Comparison of ENCODE assay signal across 9 mouse cellular contexts in the genomic region with DNA sequence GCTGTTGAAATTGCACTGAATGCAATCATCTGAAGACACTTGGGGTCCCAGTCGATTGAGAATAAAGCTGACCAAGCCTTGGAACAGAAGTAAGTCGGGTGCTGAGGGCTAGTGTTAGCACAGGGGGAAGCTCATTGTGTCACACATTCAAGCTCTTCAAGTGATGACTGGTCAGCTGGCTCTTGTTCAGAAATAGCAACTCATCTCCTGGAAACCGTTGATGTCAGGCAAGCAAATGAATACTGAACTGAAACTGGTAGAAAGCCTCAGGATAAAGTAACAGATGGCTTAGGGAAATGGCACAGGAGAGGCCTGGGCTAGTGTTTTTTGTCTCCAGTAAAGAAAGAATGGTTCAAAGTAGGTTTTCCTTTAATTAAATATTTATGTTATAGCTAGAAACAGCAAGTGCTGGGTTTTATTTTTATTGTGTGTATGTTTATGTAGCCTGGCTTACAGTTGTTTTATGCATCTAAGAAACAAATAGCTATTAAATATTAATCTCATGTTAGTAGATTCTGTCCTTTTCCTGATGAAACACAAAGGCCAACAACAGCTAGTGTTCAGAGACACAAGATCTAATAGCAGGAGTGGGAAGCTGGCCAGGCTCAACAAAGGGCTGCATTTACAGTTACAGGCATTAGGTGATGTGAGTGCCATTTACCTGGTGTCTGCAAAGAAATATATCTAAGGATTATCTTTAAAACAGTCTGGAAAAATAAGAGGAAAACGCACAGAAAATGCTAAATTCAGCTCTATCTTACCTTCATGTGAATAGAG. TPM values are rescaled to one million over a fixed set of nuclear protein-coding genes. Genes with fewer than 3 reads are reported as not detected.
A peak's percentile ranks its signal among the peaks of the same experiment; 100 is the strongest.
DNase-seq lines count a peak whose midpoint lies in the region; ATAC-seq and TF ChIP-seq lines count a peak whose summit lies in the region.
"Had no signal": no experiment of that assay in that cellular context is flagged by ENCODE, and none has a peak within 500 bp of the region (broad histone marks: within the 10 kb centered on the region; RNA-seq: fewer than 3 reads in every experiment).

No protein-coding gene starts in this region.

- no peak for TF ChIP-seq CTCF in cerebellum, adult 2 months (IDR thresholded peaks at IDR 0.05; ENCODE audit: borderline replicate concordance, insufficient read depth, low read depth, low read length)
- TF ChIP-seq CTCF in heart, postnatal 0 days (IDR thresholded peaks at IDR 0.05; ENCODE audit: low read depth) = no peak

- peak; percentile 5 for DNase-seq in lung, postnatal 10 days
- no peak for DNase-seq in lung, postnatal 4 days
- DNase-seq in cerebellum, adult 2 months = peak; percentile 57 to 87
- peak; percentile 76 for DNase-seq in heart, postnatal 0 days (ENCODE audit: low spot score)
- no peak for DNase-seq in T-cell, adult 2 months (ENCODE audit: low spot score)
- DNase-seq in kidney, postnatal 36 days = no peak

- H3K36me3 ChIP-seq in heart, postnatal 0 days (replicated peaks; ENCODE audit: control insufficient read depth, insufficient read depth, low read length) = peaks cover 28% of the 10 kb centered on the region
- H3K36me3 ChIP-seq in neural tube, embryonic 15.5 days = peaks cover 33% of the 10 kb centered on the region

- H3K27me3 ChIP-seq in cerebellum, adult 2 months (ENCODE audit: control insufficient read depth, insufficient read depth, low read length) = no peaks in the 10 kb centered on the region
- H3K27me3 ChIP-seq in heart, postnatal 0 days (ENCODE audit: control insufficient read depth, insufficient read depth, low read length) = no peaks in the 10 kb centered on the region
- no peaks in the 10 kb centered on the region for H3K27me3 ChIP-seq in neural tube, embryonic 15.5 days (replicated peaks)
- H3K27me3 ChIP-seq: stomach, embryonic 15.5 days had no signal

- H3K4me1 ChIP-seq in cerebellum, adult 2 months (ENCODE audit: control insufficient read depth, insufficient read depth, low read length) = peaks cover 8% of the 10 kb centered on the region; the same call in 1 of the 2 replicates
- no peaks in the 10 kb centered on the region for H3K4me1 ChIP-seq in heart, postnatal 0 days (ENCODE audit: control insufficient read depth, insufficient read depth)
- H3K4me1 ChIP-seq in neural tube, embryonic 15.5 days = no peaks in the 10 kb centered on the region
- H3K4me1 ChIP-seq: stomach, embryonic 15.5 days had no signal

- no peaks in the 10 kb centered on the region for H3K9me3 ChIP-seq in heart, postnatal 0 days (replicated peaks; ENCODE audit: control insufficient read depth, low read length)
- H3K9me3 ChIP-seq in neural tube, embryonic 15.5 days (replicated peaks) = no peaks in the 10 kb centered on the region
- H3K9me3 ChIP-seq: stomach, embryonic 15.5 days had no signal

- peak; percentile 75 for ATAC-seq in heart, postnatal 0 days (ENCODE audit: insufficient read depth, low read depth)
- ATAC-seq in neural tube, embryonic 15.5 days (ENCODE audit: low FRiP score) = peak; percentile 11; the same call in 1 of the 2 replicates

- no peak for TF ChIP-seq POLR2A in cerebellum, adult 2 months (IDR thresholded peaks at IDR 0.05; ENCODE audit: borderline replicate concordance, insufficient read depth, low read length)

- WGBS in cerebellum, adult 2 months = 23% methylated on average over 4 of the region's 4 CpGs
- 46% methylated on average over 4 of the region's 4 CpGs for WGBS in heart, postnatal 0 days
- 56% methylated on average over 4 of the region's 4 CpGs for WGBS in neural tube, embryonic 15.5 days

- no peak overlapping the region for H3K9ac ChIP-seq in heart, postnatal 0 days (replicated peaks; ENCODE audit: low read depth, low read length)
- H3K9ac ChIP-seq in neural tube, embryonic 15.5 days (replicated peaks) = no peak overlapping the region
- H3K9ac ChIP-seq: stomach, embryonic 15.5 days had no signal

- H3K4me2 ChIP-seq in heart, postnatal 0 days (ENCODE audit: low read depth, low read length) = no peak overlapping the region
- no peak overlapping the region for H3K4me2 ChIP-seq in neural tube, embryonic 15.5 days
- H3K4me2 ChIP-seq: stomach, embryonic 15.5 days had no signal

- no peak overlapping the region for H3K4me3 ChIP-seq in cerebellum, adult 2 months (replicated peaks; ENCODE audit: insufficient read depth, low read depth, low read length)
- H3K4me3 ChIP-seq in heart, postnatal 0 days (ENCODE audit: low read depth, low read length) = no peak overlapping the region
- no peak overlapping the region for H3K4me3 ChIP-seq in neural tube, embryonic 15.5 days (replicated peaks)
- H3K4me3 ChIP-seq: erythroblast, embryonic 14.5 days; stomach, embryonic 15.5 days had no signal

- peak overlapping the region; percentile 87 for H3K27ac ChIP-seq in cerebellum, adult 2 months (ENCODE audit: insufficient read depth, low read length)
- H3K27ac ChIP-seq in heart, postnatal 0 days (ENCODE audit: low read depth) = no peak overlapping the region
- H3K27ac ChIP-seq in neural tube, embryonic 15.5 days (replicated peaks) = peak overlapping the region; percentile 28
- H3K27ac ChIP-seq: stomach, embryonic 15.5 days had no signal

- TF ChIP-seq EP300 in heart, postnatal 0 days (IDR thresholded peaks at IDR 0.05; ENCODE audit: low read depth) = no peak

RNA-seq across cellular contexts. Expression of gene Stox1, which starts 14.2 kb away (rescaled TPM):
- 1.4 TPM in 2 replicates for polyA plus RNA-seq in cerebellum, adult 2 months (2012; rRNA removed)
- 0.04 TPM in 1 of 2 replicates, not detected in the other for total RNA-seq in heart, postnatal 0 days (2014; rRNA removed; ENCODE audit: low replicate concordance)
- polyA plus RNA-seq in heart, postnatal 0 days (2015; fragmentation: Nextera tagmentation; extraction: Ambion mirVana) = 0.96 and 1.1 TPM in 2 replicates
- 3.2 and 3.3 TPM in 2 replicates for polyA plus RNA-seq in neural tube, embryonic 15.5 days (2015; fragmentation: Nextera tagmentation; extraction: Ambion mirVana)
- polyA plus RNA-seq: erythroblast, embryonic 14.5 days had no signal

RNA-seq across cellular contexts. Expression of gene Ccar1, which starts 51.9 kb away (rescaled TPM):
- 39.5 and 41.5 TPM in 2 replicates for polyA plus RNA-seq in cerebellum, adult 2 months (2012; rRNA removed)
- 59.2 and 96.8 TPM in 2 replicates for total RNA-seq in heart, postnatal 0 days (2014; rRNA removed; ENCODE audit: low replicate concordance)
- polyA plus RNA-seq in heart, postnatal 0 days (2015; fragmentation: Nextera tagmentation; extraction: Ambion mirVana) = 56.9 and 59.0 TPM in 2 replicates
- 87.7 and 102 TPM in 2 replicates for polyA plus RNA-seq in neural tube, embryonic 15.5 days (2015; fragmentation: Nextera tagmentation; extraction: Ambion mirVana)

Comparison
In these comparisons a context has a peak if more than half of its experiments do, and no peak if none do; other contexts are left out.
1. DNase-seq: peak in lung, postnatal 10 days (single experiment), cerebellum, adult 2 months (2 of 2) and heart, postnatal 0 days (single experiment); none in lung, postnatal 4 days (0 of 2), T-cell, adult 2 months (single experiment) and kidney, postnatal 36 days (0 of 2).